Mouse (Mus musculus): Measurements from ENCODE around the gene 1700001K19Rik. TPM values are rescaled to one million over a fixed set of nuclear protein-coding genes. Genes with fewer than 3 reads are reported as not detected.
"Not testable (repeated sequence)": the region's sequence is repeated elsewhere in the genome, so short reads cannot be mapped to it uniquely, and the experiment has no call there.

Gene 1700001K19Rik
- polyA plus RNA-seq, 1 experiment from 2014 or later: not detected

- Histone ChIP-seq H3K27ac (peak overlapping the region; percentile 94), H3K27me3 (no peaks in the 10 kb centered on the region), H3K4me2 (replicated peaks) (peak overlapping the region; percentile 62), H3K4me1 (peaks cover 12% of the 10 kb centered on the region), H3K4me3 (peak overlapping the region; percentile 98), H3K9ac (peak overlapping the region; percentile 99), H3K36me3 (peaks cover 27% of the 10 kb centered on the region), H3K9me3 (no peaks in the 10 kb centered on the region)
- peak; percentile 29 for ATAC-seq (ENCODE audit: insufficient number of reproducible peaks, insufficient read depth, low FRiP score, low TSS enrichment)
- WGBS: 1% methylated on average over 43 of the region's 55 CpGs
Observed at GRCm38 (mm10) chr12:110695676-110696171, 13.3 kb upstream of the 1700001K19Rik start.

- H3K36me3 ChIP-seq: peaks cover 51% of the 10 kb centered on the region
- H3K4me3 ChIP-seq; ATAC-seq (ENCODE audit: insufficient number of reproducible peaks, insufficient read depth, low FRiP score, low TSS enrichment); H3K27me3 ChIP-seq; H3K9ac ChIP-seq; H3K4me1 ChIP-seq; H3K4me2 ChIP-seq (replicated peaks); H3K27ac ChIP-seq; H3K9me3 ChIP-seq: not testable (repeated sequence)
- 85% methylated on average over 5 of the region's 5 CpGs for WGBS
Observed at GRCm38 (mm10) chr12:110693378-110693777, 11.0 kb upstream of the 1700001K19Rik start.

- H3K9ac ChIP-seq: no peak overlapping the region
- 88% methylated on average over 6 of the region's 6 CpGs for WGBS
- H3K4me1 ChIP-seq: peaks cover 12% of the 10 kb centered on the region
- peaks cover 61% of the 10 kb centered on the region for H3K36me3 ChIP-seq
- H3K27me3 ChIP-seq: no peaks in the 10 kb centered on the region
- ATAC-seq (ENCODE audit: insufficient number of reproducible peaks, insufficient read depth, low FRiP score, low TSS enrichment): no peak
- H3K4me2 ChIP-seq (replicated peaks): no peak overlapping the region
- no peak overlapping the region for H3K27ac ChIP-seq
- H3K4me3 ChIP-seq: no peak overlapping the region
- H3K9me3 ChIP-seq: no peaks in the 10 kb centered on the region
Observed at GRCm38 (mm10) chr12:110689919-110690643, 7.7 kb upstream of the 1700001K19Rik start.

GRCm38 (mm10) chr12:110688921-110689320 is 6.5 kb upstream of the 1700001K19Rik start:
- not testable (repeated sequence) for H3K27me3 ChIP-seq; ATAC-seq (ENCODE audit: insufficient number of reproducible peaks, insufficient read depth, low FRiP score, low TSS enrichment); H3K9ac ChIP-seq; H3K9me3 ChIP-seq; H3K27ac ChIP-seq; H3K4me2 ChIP-seq (replicated peaks); H3K4me3 ChIP-seq; H3K4me1 ChIP-seq
- 93% methylated on average over 3 of the region's 3 CpGs for WGBS
- H3K36me3 ChIP-seq: peaks cover 54% of the 10 kb centered on the region

- H3K27ac ChIP-seq: peak overlapping the region; percentile 46
- 0 out of 2 replicates have a peak, but pooled peaks cover 4% of the 10 kb centered on the region for H3K4me1 ChIP-seq
- 0 out of 2 replicates have a peak, but pooled peaks have one; percentile 10 for ATAC-seq (ENCODE audit: insufficient number of reproducible peaks, insufficient read depth, low FRiP score, low TSS enrichment)
- peaks cover 48% of the 10 kb centered on the region for H3K36me3 ChIP-seq
- H3K4me2 ChIP-seq (replicated peaks): no peak overlapping the region
- H3K4me3 ChIP-seq: no peak overlapping the region
- no peaks in the 10 kb centered on the region for H3K9me3 ChIP-seq
- no peaks in the 10 kb centered on the region for H3K27me3 ChIP-seq
- WGBS: 76% methylated on average over 12 of the region's 12 CpGs
- H3K9ac ChIP-seq: no peak overlapping the region
Observed at GRCm38 (mm10) chr12:110687894-110688734, 5.7 kb upstream of the 1700001K19Rik start.

- Histone ChIP-seq H3K4me2 (replicated peaks) (no peak overlapping the region), H3K4me1 (0 out of 2 replicates have a peak, but pooled peaks cover 4% of the 10 kb centered on the region), H3K4me3 (no peak overlapping the region), H3K27me3 (no peaks in the 10 kb centered on the region), H3K9ac (no peak overlapping the region), H3K27ac (no peak overlapping the region), H3K9me3 (no peaks in the 10 kb centered on the region), H3K36me3 (peaks cover 12% of the 10 kb centered on the region)
- no CpG with 5 or more reads among the region's 1 CpGs for WGBS
- no peak for ATAC-seq (ENCODE audit: insufficient number of reproducible peaks, insufficient read depth, low FRiP score, low TSS enrichment)
Observed at GRCm38 (mm10) chr12:110683580-110683979, 1.2 kb upstream of the 1700001K19Rik start.

GRCm38 (mm10) chr12:110681878-110682277 is 541 bp downstream of the 1700001K19Rik start:
- Histone ChIP-seq H3K9me3 (no peaks in the 10 kb centered on the region), H3K4me3 (no peak overlapping the region), H3K27ac (no peak overlapping the region), H3K4me1 (no peaks in the 10 kb centered on the region), H3K27me3 (no peaks in the 10 kb centered on the region), H3K36me3 (peaks cover 4% of the 10 kb centered on the region), H3K9ac (no peak overlapping the region), H3K4me2 (replicated peaks) (no peak overlapping the region)
- 60% methylated on average over 3 of the region's 3 CpGs for WGBS
- no peak for ATAC-seq (ENCODE audit: insufficient number of reproducible peaks, insufficient read depth, low FRiP score, low TSS enrichment)

GRCm38 (mm10) chr12:110681191-110681590 is 1.2 kb downstream of the 1700001K19Rik start:
- Histone ChIP-seq H3K9me3 (no peaks in the 10 kb centered on the region), H3K27ac (no peak overlapping the region), H3K4me3 (no peak overlapping the region), H3K9ac (no peak overlapping the region), H3K4me1 (no peaks in the 10 kb centered on the region), H3K4me2 (replicated peaks) (no peak overlapping the region), H3K36me3 (no peaks in the 10 kb centered on the region), H3K27me3 (no peaks in the 10 kb centered on the region)
- ATAC-seq (ENCODE audit: insufficient number of reproducible peaks, insufficient read depth, low FRiP score, low TSS enrichment): no peak
- WGBS: 46% methylated on average over 7 of the region's 7 CpGs

GRCm38 (mm10) chr12:110674243-110674642 is 8.2 kb downstream of the 1700001K19Rik start:
- Histone ChIP-seq H3K4me1 (no peaks in the 10 kb centered on the region), H3K9me3 (no peaks in the 10 kb centered on the region), H3K9ac (no peak overlapping the region), H3K4me3 (no peak overlapping the region), H3K27ac (no peak overlapping the region), H3K27me3 (no peaks in the 10 kb centered on the region), H3K36me3 (peaks cover 10% of the 10 kb centered on the region), H3K4me2 (replicated peaks) (no peak overlapping the region)
- no peak for ATAC-seq (ENCODE audit: insufficient number of reproducible peaks, insufficient read depth, low FRiP score, low TSS enrichment)
- 57% methylated on average over 5 of the region's 5 CpGs for WGBS

- Histone ChIP-seq H3K9ac (no peak overlapping the region), H3K27me3 (no peaks in the 10 kb centered on the region), H3K4me3 (no peak overlapping the region), H3K27ac (no peak overlapping the region), H3K36me3 (peaks cover 77% of the 10 kb centered on the region), H3K4me1 (no peaks in the 10 kb centered on the region), H3K4me2 (replicated peaks) (no peak overlapping the region), H3K9me3 (no peaks in the 10 kb centered on the region)
- ATAC-seq (ENCODE audit: insufficient number of reproducible peaks, insufficient read depth, low FRiP score, low TSS enrichment): no peak
- 89% methylated on average over 13 of the region's 13 CpGs for WGBS
Observed at GRCm38 (mm10) chr12:110667466-110668077, 14.8 kb downstream of the 1700001K19Rik start.

GRCm38 (mm10) chr12:110661746-110662145 is 20.7 kb downstream of the 1700001K19Rik start:
- Histone ChIP-seq H3K4me2 (replicated peaks) (no peak overlapping the region), H3K27ac (no peak overlapping the region), H3K36me3 (peaks cover 98% of the 10 kb centered on the region), H3K27me3 (no peaks in the 10 kb centered on the region), H3K4me1 (no peaks in the 10 kb centered on the region), H3K4me3 (no peak overlapping the region), H3K9me3 (no peaks in the 10 kb centered on the region), H3K9ac (no peak overlapping the region)
- ATAC-seq (ENCODE audit: insufficient number of reproducible peaks, insufficient read depth, low FRiP score, low TSS enrichment): no peak
- 93% methylated on average over 14 of the region's 14 CpGs for WGBS

All from embryonic facial prominence, embryonic 12.5 days (tissue).